Mouse (Mus musculus) spleen, adult 2 months (tissue): ENCODE results near the gene Twf2.

Experiments
- CTCF ChIP-seq: fragments of 200-500 bp; IDR thresholded peaks from 2 replicates; pipeline ENCODE4 v1.5.1; 2011; ENCODE audit warnings: mild to moderate bottlenecking, inconsistent platforms; ENCODE audit not compliant: insufficient read depth, insufficient read length, insufficient replicate concordance; ENCODE audit errors: extremely low read depth
- POLR2A ChIP-seq: fragments of 200-500 bp; IDR thresholded peaks from 2 replicates; pipeline ENCODE4 v1.6.1; 2011; ENCODE audit warnings: low read depth, low read length, inconsistent platforms

DNA sequence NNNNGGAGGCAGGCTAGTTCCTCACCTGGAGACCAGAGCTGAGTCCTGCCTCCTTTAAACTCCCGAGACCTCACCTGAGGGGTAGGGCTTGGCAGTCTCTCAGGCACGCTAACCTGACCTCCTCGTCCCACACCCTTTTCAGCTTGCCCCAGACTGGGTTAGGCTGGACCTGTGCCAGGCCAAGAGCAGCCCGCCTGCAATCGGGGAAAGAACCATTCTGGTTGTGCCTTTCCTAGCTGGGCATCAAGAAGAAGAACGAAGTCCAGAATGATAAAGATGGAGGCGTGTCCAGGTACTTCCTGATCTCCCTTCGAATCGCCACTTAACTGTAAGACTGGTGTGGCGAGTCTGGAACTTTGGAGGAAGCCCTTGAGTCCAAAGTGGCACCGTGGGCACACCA is 46.6 kb downstream of the Twf2 start:
- TF ChIP-seq CTCF (no peak), POLR2A (no peak)
